Mouse (Mus musculus) hindbrain, embryonic 10.5 days (tissue): ENCODE data around the gene Ppp5c. TPM values are rescaled to one million over a fixed set of nuclear protein-coding genes. Genes with fewer than 3 reads are reported as not detected.

Experiments used
- DNase-seq: peaks from one replicate; pipeline ENCODE4 v3.0.0-alpha.2; 2017; ENCODE audit warnings: low spot score
- H3K27ac ChIP-seq: fragments of 300-500 bp; sonication (generic); 2 replicates; pipeline ENCODE4 v1.5.1; 2016; ENCODE audit warnings: mild to moderate bottlenecking, moderate library complexity
- H3K27me3 ChIP-seq: fragments of 300-500 bp; sonication (generic); 2 replicates; pipeline ENCODE4 v1.6.1; 2016; ENCODE audit warnings: mild to moderate bottlenecking; ENCODE audit not compliant: poor library complexity, insufficient read depth, severe bottlenecking
- H3K36me3 ChIP-seq: fragments of 300-500 bp; sonication (generic); 2 replicates; pipeline ENCODE4 v1.6.1; 2016; ENCODE audit warnings: mild to moderate bottlenecking, moderate library complexity
- H3K4me1 ChIP-seq: fragments of 300-500 bp; sonication (generic); replicated peaks from 2 replicates; pipeline ENCODE4 v1.6.1; 2016; ENCODE audit warnings: mild to moderate bottlenecking
- H3K4me3 ChIP-seq: fragments of 300-500 bp; sonication (generic); 2 replicates; pipeline ENCODE4 v1.5.1; 2016; ENCODE audit warnings: mild to moderate bottlenecking, moderate library complexity
- H3K9me3 ChIP-seq: fragments of 300-500 bp; sonication (generic); 2 replicates; pipeline ENCODE4 v1.6.1; 2016; ENCODE audit warnings: mild to moderate bottlenecking, moderate library complexity
- WGBS: fragments of 180-500 bp; shearing (Covaris S2); methylation state at CpG from one replicate; pipeline ENCODE4 v1.1.7; 2016; 5-methylcytosine and 5-hydroxymethylcytosine counted together
- polyA plus RNA-seq: library from polyadenylated mRNA; unstranded; fragments of >200 nt; fragmentation: Nextera tagmentation; extraction: Ambion mirVana; gene quantifications from 2 replicates; pipeline ENCODE4 v1.2.1, GENCODE M21; 2016

The Ppp5c gene
- polyA plus RNA-seq, 1 experiment from 2014 or later: 126 TPM

DNA sequence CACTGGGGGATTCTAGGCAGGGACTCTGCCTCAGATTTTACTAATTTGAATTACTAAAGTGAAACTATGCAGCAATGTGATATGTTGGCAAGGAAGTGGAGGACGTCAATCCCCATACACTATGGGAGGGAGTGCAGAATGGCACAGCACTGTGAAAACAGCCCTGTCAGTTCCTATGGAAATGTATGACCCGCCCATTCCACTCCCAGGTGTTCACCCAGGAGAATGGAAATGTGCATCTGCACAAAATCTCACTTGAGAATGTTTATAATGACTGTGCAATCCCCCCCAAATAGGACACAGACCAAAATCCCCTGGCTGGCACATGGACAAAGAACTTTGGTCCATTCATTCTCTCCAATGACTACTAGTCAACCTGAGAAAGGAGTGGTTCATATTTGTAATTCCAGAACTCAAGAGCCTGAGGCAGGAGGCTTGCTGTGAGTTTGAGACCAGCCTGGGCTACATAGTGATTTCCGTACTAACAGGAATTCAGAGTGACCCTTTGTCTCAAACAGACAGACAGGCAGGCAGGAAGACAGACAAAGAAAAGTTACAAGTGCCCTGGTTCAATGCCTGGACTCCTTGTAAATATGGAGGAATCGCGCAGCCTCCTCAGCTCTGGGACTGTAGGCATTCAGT lies 19.4 kb upstream of the Ppp5c start:
- no peak overlapping the region for H3K27ac ChIP-seq
- no peak overlapping the region for H3K4me3 ChIP-seq
- H3K36me3 ChIP-seq: peaks cover 14% of the 10 kb centered on the region; the same call in 1 of the 2 replicates
- peaks cover 3% of the 10 kb centered on the region; the same call in 1 of the 2 replicates for H3K4me1 ChIP-seq
- no peak for DNase-seq
- H3K27me3 ChIP-seq: no peaks in the 10 kb centered on the region
- no peaks in the 10 kb centered on the region for H3K9me3 ChIP-seq
- WGBS: 87% methylated on average over 5 of the region's 5 CpGs

DNA sequence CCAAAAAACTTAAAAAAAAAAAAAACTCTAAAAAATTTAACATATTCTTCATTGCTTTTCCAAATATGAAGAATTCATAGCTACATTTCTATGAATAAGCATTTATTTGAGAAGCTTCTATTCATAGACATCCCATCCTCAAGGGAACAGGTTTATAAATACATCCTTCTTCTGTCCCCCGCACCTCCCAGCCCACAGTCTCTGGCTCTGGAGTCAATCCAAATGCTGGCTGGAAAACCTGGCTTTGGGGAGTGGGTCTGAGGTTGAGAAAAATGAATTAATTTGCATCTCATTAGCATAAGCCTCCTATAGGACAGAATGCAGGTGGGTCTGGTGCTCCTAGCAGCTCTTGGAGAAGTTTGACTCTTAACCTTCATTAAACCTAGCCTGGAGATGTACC lies 18.0 kb upstream of the Ppp5c start:
- Histone ChIP-seq H3K27ac (no peak overlapping the region), H3K9me3 (no peaks in the 10 kb centered on the region), H3K4me3 (no peak overlapping the region), H3K4me1 (peaks cover 3% of the 10 kb centered on the region; the same call in 1 of the 2 replicates), H3K36me3 (peaks cover 18% of the 10 kb centered on the region; the same call in 1 of the 2 replicates), H3K27me3 (no peaks in the 10 kb centered on the region)
- no peak for DNase-seq
- WGBS: 87% methylated on average over 1 of the region's 1 CpGs

DNA sequence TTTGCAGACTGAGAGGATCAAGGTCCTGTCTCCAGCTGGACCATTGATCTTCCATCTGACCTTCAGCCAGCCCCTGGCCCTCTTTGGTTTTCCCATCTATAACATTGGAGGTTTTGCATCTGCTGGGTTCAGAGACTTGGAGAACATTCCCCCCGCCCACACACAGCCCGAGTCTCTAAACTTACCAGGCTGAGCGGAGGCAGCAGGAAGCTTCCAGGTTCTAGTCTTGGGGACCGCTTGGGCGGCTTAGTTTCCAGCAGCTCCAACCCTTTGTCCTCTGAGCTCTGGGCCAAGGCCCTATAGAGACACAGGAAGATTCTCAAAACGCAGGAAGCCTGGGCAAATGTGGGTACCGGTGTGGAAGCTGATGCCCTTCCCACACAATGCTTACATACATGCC lies 11.6 kb upstream of the Ppp5c start:
- Histone ChIP-seq H3K27ac (no peak overlapping the region), H3K36me3 (peaks cover 15% of the 10 kb centered on the region; the same call in 1 of the 2 replicates), H3K4me1 (peaks cover 17% of the 10 kb centered on the region), H3K27me3 (no peaks in the 10 kb centered on the region), H3K4me3 (no peak overlapping the region), H3K9me3 (no peaks in the 10 kb centered on the region)
- WGBS: 93% methylated on average over 7 of the region's 7 CpGs
- DNase-seq: no peak

DNA sequence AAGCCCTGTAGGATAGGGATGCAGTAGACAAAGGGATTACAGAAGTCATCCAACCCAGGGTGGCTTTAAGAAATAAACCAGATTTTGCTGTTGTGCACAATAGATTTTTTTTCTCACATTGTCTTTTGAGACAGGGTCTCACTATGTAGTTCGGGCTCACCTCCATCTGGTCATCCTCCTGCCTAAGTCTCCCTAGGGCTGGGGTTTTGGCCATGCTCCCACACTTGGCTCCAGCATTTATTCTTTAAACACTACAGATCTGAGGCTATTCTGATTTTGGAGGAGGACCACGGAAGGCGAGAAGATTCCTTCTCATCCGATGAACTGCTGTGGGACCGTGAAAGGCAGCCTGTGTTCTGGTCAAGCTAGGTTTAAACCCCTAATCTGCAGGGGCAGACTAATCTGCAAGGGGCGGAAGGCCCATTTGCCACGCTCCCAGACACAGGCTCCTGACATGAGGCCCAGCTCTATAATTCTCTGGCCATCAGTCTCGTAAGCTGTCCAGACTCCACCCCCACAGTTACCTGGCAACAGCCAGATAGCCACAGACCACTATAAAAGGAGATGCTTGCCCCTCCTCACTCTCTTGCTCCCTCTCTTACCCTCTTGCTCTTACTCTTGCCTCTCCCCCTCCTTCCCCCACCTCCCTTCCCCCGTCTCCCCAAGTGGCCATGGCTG lies 10.4 kb upstream of the Ppp5c start:
- WGBS: 55% methylated on average over 9 of the region's 9 CpGs
- Histone ChIP-seq H3K27ac (peak overlapping the region; percentile 70), H3K4me1 (peaks cover 17% of the 10 kb centered on the region), H3K9me3 (no peaks in the 10 kb centered on the region), H3K36me3 (peaks cover 9% of the 10 kb centered on the region; the same call in 1 of the 2 replicates), H3K4me3 (no peak overlapping the region), H3K27me3 (no peaks in the 10 kb centered on the region)
- peak; percentile 27 for DNase-seq

DNA sequence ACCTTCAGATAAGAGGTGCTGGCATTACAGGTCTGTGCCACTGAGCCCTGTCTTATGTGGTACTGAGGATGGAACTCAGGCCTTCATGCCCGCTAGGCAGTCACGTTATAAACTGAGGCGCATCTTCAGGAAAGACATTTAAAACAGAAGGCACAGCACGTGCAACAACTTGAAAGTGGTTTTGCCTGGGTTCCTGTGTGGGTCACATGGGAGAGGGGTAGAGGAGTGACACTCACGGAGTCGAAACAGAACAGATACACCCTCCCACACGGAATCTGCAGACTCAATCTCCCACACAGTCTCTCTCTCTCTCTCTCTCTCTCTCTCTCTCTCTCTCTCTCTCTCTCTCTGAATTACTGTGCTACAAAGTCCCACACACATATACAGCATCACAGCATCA lies 2.5 kb upstream of the Ppp5c start:
- H3K27me3 ChIP-seq: no peaks in the 10 kb centered on the region
- H3K4me3 ChIP-seq: no peak overlapping the region
- 82% methylated on average over 7 of the region's 7 CpGs for WGBS
- peaks cover 20% of the 10 kb centered on the region for H3K4me1 ChIP-seq
- no peak overlapping the region for H3K27ac ChIP-seq
- H3K9me3 ChIP-seq: 0 out of 2 replicates have a peak, but pooled peaks cover 9% of the 10 kb centered on the region
- H3K36me3 ChIP-seq: peaks cover 6% of the 10 kb centered on the region
- DNase-seq: no peak

DNA sequence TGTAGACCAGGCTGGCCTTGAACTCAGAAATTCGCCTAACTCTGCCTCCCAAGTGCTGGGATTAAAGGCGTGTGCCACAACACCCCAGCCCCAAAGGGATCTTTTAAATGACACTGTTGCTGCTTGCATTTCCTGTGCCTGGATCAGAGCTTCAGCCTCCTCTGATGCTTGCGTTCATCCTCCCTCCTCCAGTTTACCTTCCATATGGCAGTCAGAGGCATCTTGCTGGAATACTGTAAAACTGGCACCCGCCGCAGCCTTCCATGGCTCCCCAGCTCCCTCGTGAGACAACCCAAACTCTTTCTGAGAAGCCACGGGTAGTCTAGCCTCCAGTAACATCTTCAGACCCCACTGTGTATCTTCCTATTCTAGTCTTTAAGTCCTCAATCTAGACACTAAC lies 1.2 kb upstream of the Ppp5c start:
- WGBS: 75% methylated on average over 7 of the region's 7 CpGs
- H3K36me3 ChIP-seq: peaks cover 19% of the 10 kb centered on the region

DNA sequence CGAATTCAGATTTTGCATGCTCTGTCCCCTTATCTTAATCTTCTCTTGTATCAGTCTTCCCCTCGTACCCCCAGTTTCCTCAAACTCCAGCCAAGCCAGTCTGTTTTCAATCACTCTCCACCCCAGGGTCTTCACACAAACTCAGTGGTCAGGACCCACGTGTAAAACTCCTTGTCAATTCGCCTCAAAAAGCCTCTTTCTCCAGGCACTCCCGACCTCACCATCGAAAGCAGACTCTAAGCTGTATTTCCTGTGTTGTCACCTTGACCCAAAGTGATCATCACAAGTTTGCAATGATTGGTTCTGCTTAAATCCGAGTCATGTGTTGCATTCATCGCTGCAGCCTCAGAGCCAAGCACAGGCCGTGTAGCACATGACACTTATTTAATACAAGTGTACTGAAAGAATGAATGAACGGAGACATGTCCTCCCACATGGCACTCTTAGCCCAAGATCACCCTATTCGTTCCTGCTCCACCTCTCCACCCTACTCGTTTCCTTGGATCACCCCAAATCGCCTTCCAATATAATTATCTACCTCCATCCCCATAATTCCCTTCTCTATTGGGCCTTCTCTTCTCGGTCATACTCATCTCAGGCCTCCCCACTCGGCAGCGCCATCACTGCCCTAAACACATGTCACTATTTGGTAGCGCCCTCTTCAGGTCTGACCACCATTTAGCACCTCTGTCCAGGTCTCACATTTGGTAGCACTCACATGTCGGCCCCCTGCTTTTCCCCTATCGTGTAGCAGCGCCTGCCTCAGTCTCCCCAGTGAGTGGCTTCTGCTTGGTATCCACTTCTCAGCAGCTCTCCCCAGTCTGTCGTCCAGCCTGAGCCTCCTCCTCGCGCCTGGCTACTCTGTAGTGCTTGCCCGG lies 775 bp downstream of the Ppp5c start:
- Histone ChIP-seq H3K27ac (peak overlapping the region; percentile 96), H3K36me3 (peaks cover 39% of the 10 kb centered on the region), H3K9me3 (0 out of 2 replicates have a peak, but pooled peaks cover 6% of the 10 kb centered on the region), H3K4me1 (peaks cover 36% of the 10 kb centered on the region), H3K4me3 (peak overlapping the region; percentile 71), H3K27me3 (no peaks in the 10 kb centered on the region)
- 11% methylated on average over 24 of the region's 24 CpGs for WGBS
- DNase-seq: no peak

More for the DNA sequence above, 1.2 kb upstream of the Ppp5c start:
- peaks cover 33% of the 10 kb centered on the region for H3K4me1 ChIP-seq
- H3K9me3 ChIP-seq: 0 out of 2 replicates have a peak, but pooled peaks cover 9% of the 10 kb centered on the region
- no peaks in the 10 kb centered on the region for H3K27me3 ChIP-seq
- no peak for DNase-seq
- no peak overlapping the region for H3K4me3 ChIP-seq
- H3K27ac ChIP-seq: no peak overlapping the region

DNA sequence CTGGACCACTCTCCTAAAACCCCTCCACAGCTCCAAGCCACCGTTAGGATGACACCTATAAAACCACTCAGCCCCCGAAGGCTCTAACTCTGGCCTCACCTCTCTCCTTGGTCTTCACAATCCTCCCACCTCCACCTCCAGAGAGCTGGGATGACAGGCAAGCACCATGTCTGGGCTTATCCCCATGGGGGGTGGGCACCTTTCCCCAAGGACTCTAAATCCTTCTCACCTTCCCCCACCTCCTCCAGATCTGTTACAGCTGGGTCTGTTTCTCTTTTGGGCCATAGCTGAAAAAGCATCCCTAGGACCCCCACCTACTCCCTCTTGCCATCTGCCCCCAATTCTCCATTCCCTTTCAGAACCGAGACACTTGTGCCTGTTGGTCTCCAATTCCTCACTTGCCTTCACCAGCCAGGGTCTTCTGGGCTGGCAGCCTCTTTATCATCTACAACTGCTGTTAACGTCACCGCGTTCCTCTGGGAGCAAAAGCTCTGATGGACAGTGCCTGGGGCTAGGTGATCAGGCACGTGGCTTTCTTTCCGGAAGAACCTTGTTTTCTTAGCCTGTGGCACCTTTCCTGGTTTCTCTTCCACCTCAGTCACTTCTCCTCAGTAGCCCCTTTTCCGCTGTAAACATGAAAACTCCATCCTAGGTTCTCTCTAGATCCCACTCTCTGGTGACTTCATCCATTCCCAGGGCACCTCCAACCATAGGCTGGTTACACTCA lies 1.7 kb downstream of the Ppp5c start:
- H3K4me1 ChIP-seq: peaks cover 36% of the 10 kb centered on the region
- H3K36me3 ChIP-seq: peaks cover 48% of the 10 kb centered on the region
- 83% methylated on average over 9 of the region's 9 CpGs for WGBS
- DNase-seq: no peak
- H3K27me3 ChIP-seq: no peaks in the 10 kb centered on the region
- H3K9me3 ChIP-seq: 0 out of 2 replicates have a peak, but pooled peaks cover 6% of the 10 kb centered on the region
- peak overlapping the region; percentile 96 for H3K27ac ChIP-seq
- peak overlapping the region; percentile 71 for H3K4me3 ChIP-seq

DNA sequence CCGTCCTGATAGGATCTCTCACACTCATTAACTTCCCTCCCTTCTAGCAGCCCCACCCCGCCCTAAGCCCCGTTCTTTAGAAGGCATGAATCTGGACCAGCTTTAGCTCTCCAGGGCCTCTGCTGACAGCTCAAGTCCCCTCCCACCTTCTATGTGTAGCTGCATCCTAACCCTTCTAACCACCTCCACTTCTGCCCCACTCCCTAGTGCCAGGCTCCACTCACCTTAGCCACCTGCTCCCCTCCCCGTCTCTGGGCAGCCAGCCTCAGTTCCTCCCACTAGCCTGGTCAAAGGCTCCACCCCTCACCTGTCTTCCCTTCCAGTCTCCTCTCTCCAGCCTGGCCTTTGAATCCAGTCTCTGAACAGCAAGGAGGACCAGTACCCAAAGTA lies 2.2 kb downstream of the Ppp5c start:
- 86% methylated on average over 4 of the region's 4 CpGs for WGBS
- Histone ChIP-seq H3K27me3 (no peaks in the 10 kb centered on the region), H3K27ac (no peak overlapping the region), H3K4me3 (peak overlapping the region; percentile 71; the same call in 1 of the 2 replicates), H3K9me3 (0 out of 2 replicates have a peak, but pooled peaks cover 6% of the 10 kb centered on the region), H3K36me3 (peaks cover 53% of the 10 kb centered on the region), H3K4me1 (peaks cover 36% of the 10 kb centered on the region)
- DNase-seq: no peak

DNA sequence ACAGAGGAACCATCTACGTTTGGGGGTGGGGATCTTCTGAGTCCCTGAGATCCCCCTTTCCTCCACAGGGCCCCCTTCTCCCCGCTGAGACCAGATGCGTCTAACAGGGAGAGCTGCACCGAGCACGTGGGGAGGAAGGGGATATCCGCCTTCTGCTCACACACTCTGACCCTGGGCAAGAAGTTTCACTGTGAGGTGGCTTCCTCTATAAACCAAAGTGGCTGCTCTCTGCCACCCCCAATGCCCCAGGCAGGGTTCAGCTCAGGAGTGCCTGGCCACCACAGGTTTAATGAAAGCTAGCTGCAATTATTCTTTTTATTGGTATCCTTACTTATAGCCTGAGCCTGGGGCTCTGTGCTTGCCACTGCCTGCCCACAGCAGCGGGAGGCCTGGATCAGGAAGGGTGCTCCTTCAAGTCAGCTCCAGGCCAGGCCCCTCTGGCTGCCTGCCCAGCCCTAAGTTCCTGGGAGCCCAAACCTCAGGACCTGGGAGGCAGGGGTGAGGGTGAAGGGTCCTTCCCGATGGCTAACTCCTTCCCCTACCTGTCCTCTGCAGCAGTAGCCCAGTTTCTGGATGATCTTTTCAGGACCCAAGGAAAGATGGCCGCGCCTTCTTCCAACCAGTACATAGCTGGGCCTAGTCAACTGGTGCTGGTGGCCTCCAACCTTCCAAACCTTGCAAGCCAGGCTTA lies 2.8 kb downstream of the Ppp5c start:
- DNase-seq: no peak
- Histone ChIP-seq H3K4me1 (peaks cover 36% of the 10 kb centered on the region), H3K9me3 (0 out of 2 replicates have a peak, but pooled peaks cover 6% of the 10 kb centered on the region), H3K27me3 (no peaks in the 10 kb centered on the region), H3K27ac (no peak overlapping the region), H3K4me3 (0 out of 2 replicates have a peak overlapping the region, but pooled peaks have one; percentile 71), H3K36me3 (peaks cover 59% of the 10 kb centered on the region)
- WGBS: 91% methylated on average over 10 of the region's 10 CpGs

DNA sequence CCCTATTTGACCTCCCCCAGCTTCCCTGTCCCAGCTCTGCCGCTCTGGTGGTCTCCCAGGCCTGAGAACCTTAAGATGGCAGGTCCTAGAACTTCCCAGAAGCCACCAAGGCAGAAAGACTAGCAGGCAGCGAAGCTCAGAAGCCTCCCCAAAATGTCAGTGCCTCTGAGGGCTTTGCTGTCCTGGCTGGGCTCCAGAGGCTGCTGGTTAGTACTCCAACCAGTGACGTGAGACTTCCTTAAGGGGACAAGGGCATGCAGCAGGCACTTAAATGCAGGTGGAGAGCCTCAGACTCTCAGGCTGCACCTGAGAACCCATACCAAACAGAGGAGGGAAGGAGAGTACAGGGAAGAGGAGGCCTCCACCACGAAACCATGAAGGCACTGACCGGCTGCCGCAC lies 3.6 kb downstream of the Ppp5c start:
- WGBS: 88% methylated on average over 6 of the region's 6 CpGs
- H3K36me3 ChIP-seq: peaks cover 67% of the 10 kb centered on the region

More for the DNA sequence above, 3.6 kb downstream of the Ppp5c start:
- Histone ChIP-seq H3K9me3 (0 out of 2 replicates have a peak, but pooled peaks cover 6% of the 10 kb centered on the region), H3K4me1 (peaks cover 36% of the 10 kb centered on the region), H3K27ac (no peak overlapping the region), H3K27me3 (no peaks in the 10 kb centered on the region), H3K4me3 (no peak overlapping the region)
- no peak for DNase-seq
